Mouse (Mus musculus): ENCODE results near the gene Oog2. TPM values are rescaled to one million over a fixed set of nuclear protein-coding genes. Genes with fewer than 3 reads are reported as not detected.

The Oog2 gene
- not detected in 2 replicates for polyA plus RNA-seq (2012; rRNA removed)

DNA sequence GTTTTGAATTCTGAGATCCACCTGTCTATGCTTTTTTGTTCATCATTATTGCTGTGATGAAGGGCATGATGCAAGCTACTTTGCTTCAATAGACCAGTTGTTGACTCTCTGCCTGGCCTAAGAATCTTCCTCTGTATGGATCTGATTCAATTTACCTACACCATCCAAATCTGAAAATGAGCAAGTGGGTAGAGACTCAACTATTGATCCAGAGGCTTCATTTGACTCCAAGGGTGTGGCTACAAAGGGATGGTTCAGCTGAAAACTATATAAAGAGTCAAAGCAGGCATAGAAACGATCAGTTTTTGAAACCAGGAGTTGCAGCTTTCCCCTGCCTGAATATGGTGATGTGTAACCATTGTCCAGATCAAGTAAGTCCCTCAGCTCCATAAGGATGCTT is at the start of gene Oog2:
Oog2 (plus strand) TSS at position 301 of the 400 bp plus-strand sequence.

DNA sequence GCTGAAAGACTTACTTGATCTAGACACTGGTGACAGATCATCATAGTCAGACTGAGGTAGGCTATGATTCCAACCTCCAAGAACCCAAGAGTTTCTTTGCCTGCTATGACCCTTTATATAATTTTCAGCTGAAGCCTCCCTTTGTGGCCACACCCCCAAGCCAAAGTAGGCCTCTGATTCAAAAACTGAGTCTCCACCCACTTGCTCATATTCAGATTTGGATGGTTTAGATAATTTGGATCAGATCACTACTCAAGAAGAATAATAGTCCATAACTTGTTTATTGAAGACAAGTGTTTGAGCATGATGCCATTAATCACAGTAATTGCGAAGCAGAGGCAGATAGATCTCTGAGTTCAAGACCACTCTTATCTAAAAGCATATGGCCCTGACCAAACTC is 28.0 kb upstream of the Oog2 start, which contains the start of gene Oog3:
Oog3 (minus strand) TSS at position 101 of the 400 bp plus-strand sequence.

DNA sequence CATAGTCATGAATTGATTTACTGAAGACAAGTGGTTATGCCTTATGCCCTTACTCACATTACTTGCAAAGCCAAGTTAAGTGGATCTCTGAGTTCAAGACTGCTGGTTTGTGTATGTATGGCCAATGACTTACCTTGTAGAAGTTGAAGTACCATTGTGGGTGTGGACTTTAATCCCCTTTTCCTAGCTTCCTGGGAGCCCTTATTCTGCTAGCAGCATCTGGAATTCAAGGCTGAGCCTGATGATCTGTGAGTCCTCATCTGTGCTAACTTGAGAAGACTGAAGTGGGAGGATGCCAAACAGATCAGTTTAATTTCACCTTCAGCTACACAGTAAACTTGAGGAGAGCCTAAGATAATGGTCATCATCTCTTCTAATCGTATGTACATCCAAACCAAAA is 22.7 kb downstream of the Oog2 start, which contains the start of gene C87977:
C87977 (minus strand) TSS at position 101 of the 400 bp plus-strand sequence.

Other genes starting within 250 kb of the Oog2 start
- not detected in 2 replicates for gene Pramef25, start 239.7 kb upstream of the Oog2 start, polyA plus RNA-seq (2012; rRNA removed)
- gene Gm13101, start 223.8 kb upstream of the Oog2 start, polyA plus RNA-seq (2012; rRNA removed), result not detected in 2 replicates
- not detected in 2 replicates for gene Pramef17, start 196.3 kb upstream of the Oog2 start, polyA plus RNA-seq (2012; rRNA removed)
- gene Pramel4, start 131.6 kb upstream of the Oog2 start, polyA plus RNA-seq (2012; rRNA removed), result not detected in 2 replicates
- not detected in 2 replicates for gene Gm13102, start 84.2 kb upstream of the Oog2 start, polyA plus RNA-seq (2012; rRNA removed)
- gene Oog3, start 28.1 kb upstream of the Oog2 start, polyA plus RNA-seq (2012; rRNA removed), result not detected in 2 replicates
- gene C87977, start 22.6 kb downstream of the Oog2 start, polyA plus RNA-seq (2012; rRNA removed), result not detected in 2 replicates
- gene Pramel5, start 89.8 kb downstream of the Oog2 start, polyA plus RNA-seq (2012; rRNA removed), result not detected in 2 replicates
- gene Gm13128, start 139.5 kb downstream of the Oog2 start, polyA plus RNA-seq (2012; rRNA removed), result not detected in 2 replicates
- gene Gm13119, start 167.2 kb downstream of the Oog2 start, polyA plus RNA-seq (2012; rRNA removed), result not detected in 2 replicates
- gene Pramef20, start 187.2 kb downstream of the Oog2 start, polyA plus RNA-seq (2012; rRNA removed), result not detected in 2 replicates
- 0.19 TPM in 1 of 2 replicates, not detected in the other for gene Pramef12, start 217.7 kb downstream of the Oog2 start, polyA plus RNA-seq (2012; rRNA removed)
- 0.08 and 0.09 TPM in 2 replicates for gene 1700012P22Rik, start 248.1 kb downstream of the Oog2 start, polyA plus RNA-seq (2012; rRNA removed)

All from central nervous system, embryonic 14 days (tissue).